Mouse (Mus musculus) adrenal gland, postnatal 10 days (tissue): ENCODE data around the gene Sh3bgr. TPM values are rescaled to one million over a fixed set of nuclear protein-coding genes. Genes with fewer than 3 reads are reported as not detected.

ENCODE experiments used
- total RNA-seq, 2 experiments: library from RNA; stranded (reverse); gene quantifications; 2 replicates each; pipeline ENCODE4 v1.2.3; 2021

Sh3bgr gene
- total RNA-seq, 2 experiments from 2014 or later, result 15.6 to 43.9 TPM

Other genes starting within 250 kb of the Sh3bgr start
- gene Psmg1, start 209.5 kb upstream of the Sh3bgr start, total RNA-seq, result 10 to 100 TPM; 37.2 to 40.0 TPM
- gene Brwd1, start 117.9 kb upstream of the Sh3bgr start, total RNA-seq, result 10 to 100 TPM; 67.0 to 85.9 TPM
- 100 to 1,000 TPM; 206 to 208 TPM for gene Hmgn1, start 72.7 kb upstream of the Sh3bgr start, total RNA-seq
- 10 to 100 TPM; 21.6 to 25.6 TPM for gene Wrb, start 55.0 kb upstream of the Sh3bgr start, total RNA-seq
- gene Lca5l, start 8.2 kb upstream of the Sh3bgr start, total RNA-seq, result 1 to 10 TPM in 1 of 2 experiments, under 1 TPM in 1; 0.78 to 2.0 TPM
- under 1 TPM; 0.12 to 0.30 TPM for gene B3galt5, start 35.4 kb downstream of the Sh3bgr start, total RNA-seq
- gene Itgb2l, start 243.2 kb downstream of the Sh3bgr start, total RNA-seq, result 1 to 10 TPM in 1 of 2 experiments, under 1 TPM in 1; 0.96 to 1.1 TPM